Mouse (Mus musculus) adrenal gland, adult 8-10 months (tissue): ENCODE measurements around the gene Igsf21. TPM values are rescaled to one million over a fixed set of nuclear protein-coding genes. Genes with fewer than 3 reads are reported as not detected.

Experiments used
- DNase-seq: peaks from one replicate; pipeline ENCODE4 v3.0.0; 2022
- total RNA-seq, 4 experiments: library from RNA; stranded (reverse); gene quantifications; 2 replicates each; pipeline ENCODE4 v1.2.4; 2022

The Igsf21 gene
- total RNA-seq, 4 experiments from 2014 or later = 0.46 to 1.7 (median 1.2) TPM

DNA sequence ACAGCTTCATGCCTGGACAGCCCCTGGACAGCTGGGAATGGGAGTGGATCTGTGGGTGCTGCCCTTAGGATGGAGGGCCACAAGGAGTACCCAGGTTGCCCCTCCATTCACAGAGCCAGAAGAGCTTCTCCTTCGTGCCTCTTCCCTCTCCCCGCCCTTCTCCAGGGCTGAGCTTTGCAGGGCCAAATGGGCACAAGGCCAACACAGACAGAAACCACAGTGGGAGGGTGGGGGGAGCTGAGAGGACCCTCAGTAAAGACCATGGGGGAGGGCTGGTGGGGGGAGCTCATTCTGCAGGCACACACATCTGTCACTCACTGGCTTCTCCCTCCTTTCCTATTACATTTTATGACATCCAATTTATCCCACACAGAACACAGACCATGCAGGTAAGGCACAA is 151.7 kb downstream of the Igsf21 start:
- no peak for DNase-seq

GRCm38 (mm10) chr4:140092367-140092766 is 154.2 kb downstream of the Igsf21 start:
- no peak for DNase-seq

- DNase-seq = no peak
Observed at GRCm38 (mm10) chr4:140091693-140092092, 154.9 kb downstream of the Igsf21 start.

DNA sequence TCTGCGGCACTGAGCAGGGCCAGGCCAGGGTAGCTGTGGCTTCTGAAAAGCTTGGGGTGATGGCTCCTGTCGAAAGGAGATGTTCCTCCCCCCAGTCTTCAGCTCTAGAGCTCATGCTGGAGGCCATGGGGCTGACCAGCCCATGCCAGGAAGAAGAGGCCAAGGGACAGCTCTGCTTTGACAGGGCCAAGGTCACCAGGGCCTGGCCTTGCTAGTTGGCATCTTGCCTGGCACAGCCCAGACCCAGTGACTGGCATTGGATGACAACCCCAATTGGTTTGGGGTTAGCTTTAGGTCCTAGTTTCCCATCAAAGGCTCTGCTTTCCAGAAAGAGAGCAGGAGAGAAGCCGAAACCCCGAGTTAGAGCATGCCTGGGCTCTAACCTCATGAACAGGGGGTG is 156.9 kb downstream of the Igsf21 start:
- peak; percentile 73 for DNase-seq

- no peak for DNase-seq
Observed at GRCm38 (mm10) chr4:140088711-140089440, 157.7 kb downstream of the Igsf21 start.

- no peak for DNase-seq
Observed at GRCm38 (mm10) chr4:140086192-140086591, 160.4 kb downstream of the Igsf21 start.

DNA sequence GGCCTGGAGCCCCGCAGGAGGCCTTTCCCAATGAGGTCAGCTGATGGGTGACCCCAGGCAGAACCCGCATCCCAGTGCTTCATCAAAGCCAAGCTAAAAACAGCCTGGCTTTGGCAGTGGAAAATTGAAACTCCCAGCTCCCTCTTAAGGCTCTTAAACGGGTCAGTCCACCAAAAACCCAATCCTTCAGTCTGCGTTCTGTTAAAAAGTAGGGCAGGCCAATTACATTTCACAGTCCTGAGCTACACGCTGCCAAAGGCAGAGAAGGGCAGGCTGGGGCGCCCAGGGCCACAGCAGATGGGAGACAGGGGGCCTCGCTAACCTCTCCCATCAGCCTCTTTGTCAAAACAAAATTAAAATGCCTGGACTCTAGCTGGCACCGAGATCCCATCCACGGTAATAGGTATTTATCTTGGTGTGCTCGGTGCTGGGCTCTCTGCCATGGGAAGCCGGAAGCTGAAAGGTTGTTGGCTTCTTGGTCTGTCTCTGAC is 162.0 kb downstream of the Igsf21 start:
- DNase-seq = no peak

GRCm38 (mm10) chr4:140084064-140084463 is 162.5 kb downstream of the Igsf21 start:
- DNase-seq = no peak

- DNase-seq = no peak
Observed at GRCm38 (mm10) chr4:140078416-140078815, 168.2 kb downstream of the Igsf21 start.

DNA sequence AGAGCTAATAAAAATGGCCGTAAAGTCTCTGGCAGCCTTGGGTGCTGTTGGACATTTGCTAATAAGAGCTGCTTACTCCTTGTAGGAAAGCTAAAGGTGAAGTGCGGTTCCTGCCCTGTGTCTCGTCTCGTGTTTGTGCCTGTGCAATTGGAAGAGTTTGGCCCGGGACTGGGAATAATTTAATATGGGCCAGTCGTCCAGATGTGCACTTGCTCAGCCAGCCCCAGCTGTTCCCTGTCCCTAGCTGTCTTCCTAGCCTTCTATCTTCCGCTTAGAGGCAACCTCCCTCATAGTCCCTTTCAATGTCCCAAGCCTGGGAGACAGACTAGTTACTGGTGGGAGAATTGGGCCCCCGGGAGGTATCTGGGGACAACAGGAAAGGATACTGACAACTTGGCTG is 169.0 kb downstream of the Igsf21 start:
- no peak for DNase-seq

- no peak for DNase-seq
Observed at GRCm38 (mm10) chr4:140076852-140077563, 169.6 kb downstream of the Igsf21 start.

DNA sequence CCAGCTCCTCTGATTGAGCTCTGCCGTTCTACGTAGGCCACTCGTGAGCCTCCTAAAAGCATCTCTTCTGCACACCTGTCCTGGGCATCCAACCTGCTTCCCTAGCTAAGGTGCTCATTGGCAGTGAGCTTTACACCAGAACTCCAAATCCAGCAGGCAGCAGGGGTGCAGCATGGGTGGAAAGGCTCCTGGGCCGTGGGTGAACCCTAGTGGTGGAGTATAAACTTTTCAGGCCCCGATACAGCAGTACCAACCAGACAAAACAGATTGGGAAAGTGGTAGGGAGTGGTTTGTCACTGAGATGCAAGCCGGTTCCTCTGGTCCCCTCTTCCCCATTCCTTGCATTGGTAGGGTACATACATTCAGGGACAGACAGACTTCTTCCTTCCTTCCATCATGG is 170.2 kb downstream of the Igsf21 start:
- no peak for DNase-seq

- DNase-seq = peak; percentile 14
Observed at GRCm38 (mm10) chr4:140071047-140071446, 175.5 kb downstream of the Igsf21 start.

DNA sequence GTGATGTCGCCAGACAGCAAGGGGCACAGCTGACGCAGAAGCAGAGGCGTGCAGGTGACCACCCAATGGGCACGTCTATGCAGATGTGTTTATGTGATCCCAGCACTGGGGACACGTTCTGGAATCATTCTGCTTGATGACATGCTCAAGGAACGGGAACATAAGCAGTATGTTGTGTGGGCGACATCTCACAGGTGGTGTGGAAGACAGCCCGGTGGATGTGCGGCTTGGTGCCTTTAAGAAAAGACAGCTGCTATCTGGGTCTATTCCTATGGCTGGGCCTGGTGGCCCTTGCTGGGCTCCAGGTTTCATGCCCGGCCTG is 176.3 kb downstream of the Igsf21 start:
- no peak for DNase-seq

DNA sequence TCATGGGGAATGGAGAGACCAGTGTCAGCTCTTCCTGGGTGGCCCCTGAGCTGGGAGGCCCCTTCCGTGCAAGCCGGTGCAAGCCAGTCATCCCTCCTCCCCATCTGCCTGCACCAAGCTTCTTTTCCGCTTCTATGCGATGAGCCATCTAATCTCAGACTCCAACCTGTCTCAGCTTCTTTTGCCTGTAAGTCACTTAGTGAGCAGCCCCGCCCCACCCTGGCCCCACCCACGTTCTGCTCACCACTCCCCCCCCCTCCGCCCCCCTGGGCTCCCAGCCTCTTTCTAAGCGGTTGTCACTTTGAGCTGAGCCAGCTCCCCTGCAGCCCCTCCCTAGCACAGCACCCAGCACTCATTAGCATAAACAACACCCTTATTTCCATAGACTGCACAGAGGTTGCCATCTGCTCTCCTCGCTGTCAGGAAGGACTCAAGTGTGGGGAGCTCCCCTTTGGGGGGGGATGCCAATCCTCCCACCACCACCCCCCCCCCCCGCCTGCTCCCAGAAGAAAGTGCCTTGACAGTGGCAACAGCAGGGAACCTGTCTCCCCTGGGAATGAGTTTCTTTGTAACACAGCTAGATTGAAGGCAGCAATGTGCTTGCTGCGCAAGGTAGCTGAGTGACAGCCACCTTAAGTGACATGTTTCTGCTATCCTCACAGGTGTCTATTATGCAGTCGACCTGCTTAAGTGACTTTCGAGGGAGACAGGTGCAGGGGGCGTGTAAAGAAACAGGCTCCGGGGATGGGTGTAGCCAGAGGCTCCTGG is 176.8 kb downstream of the Igsf21 start:
- no peak for DNase-seq

DNA sequence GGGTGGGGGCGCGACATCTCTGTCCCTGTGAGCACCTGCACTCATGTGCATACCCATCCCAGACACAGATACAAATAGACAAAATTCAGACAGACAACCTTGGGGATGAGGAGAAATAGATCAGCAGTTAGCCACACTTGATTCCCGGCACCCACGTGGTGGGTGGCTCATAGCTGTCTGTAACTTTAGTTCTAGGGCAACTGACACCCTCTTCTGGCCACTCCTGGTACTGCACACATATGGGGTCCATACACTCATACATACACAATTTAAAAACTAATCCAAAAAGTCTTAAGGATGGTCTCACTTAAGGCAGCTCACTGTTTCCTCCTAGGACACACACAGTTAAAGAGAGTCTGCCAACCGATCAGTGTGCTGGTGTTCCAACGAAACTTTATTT is 178.1 kb downstream of the Igsf21 start:
- no peak for DNase-seq

- peak; percentile 35 for DNase-seq
Observed at GRCm38 (mm10) chr4:140066011-140066410, 180.6 kb downstream of the Igsf21 start.

- no peak for DNase-seq
Observed at GRCm38 (mm10) chr4:140063153-140063671, 183.4 kb downstream of the Igsf21 start.

DNA sequence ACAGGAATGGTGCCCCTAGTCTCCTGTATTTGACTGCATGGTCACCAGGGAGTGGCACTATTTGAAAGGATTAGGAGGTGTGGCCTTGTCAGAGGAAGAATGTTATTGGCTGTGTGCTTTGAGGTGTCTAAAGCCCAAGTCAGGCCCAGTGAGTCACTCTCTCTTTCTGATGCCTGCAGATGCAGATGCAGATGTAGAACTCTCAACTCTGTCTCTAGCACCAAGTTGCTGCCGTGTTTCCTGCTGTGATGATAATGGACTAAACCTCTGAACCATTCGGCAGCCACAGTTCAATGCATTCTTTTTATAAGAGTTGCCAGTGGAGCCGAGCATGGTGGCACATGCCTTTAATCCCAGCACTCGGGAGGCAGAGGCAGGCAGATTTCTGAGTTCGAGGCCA is 186.3 kb downstream of the Igsf21 start:
- DNase-seq = no peak

GRCm38 (mm10) chr4:140053042-140053441 is 193.5 kb downstream of the Igsf21 start:
- no peak for DNase-seq

DNA sequence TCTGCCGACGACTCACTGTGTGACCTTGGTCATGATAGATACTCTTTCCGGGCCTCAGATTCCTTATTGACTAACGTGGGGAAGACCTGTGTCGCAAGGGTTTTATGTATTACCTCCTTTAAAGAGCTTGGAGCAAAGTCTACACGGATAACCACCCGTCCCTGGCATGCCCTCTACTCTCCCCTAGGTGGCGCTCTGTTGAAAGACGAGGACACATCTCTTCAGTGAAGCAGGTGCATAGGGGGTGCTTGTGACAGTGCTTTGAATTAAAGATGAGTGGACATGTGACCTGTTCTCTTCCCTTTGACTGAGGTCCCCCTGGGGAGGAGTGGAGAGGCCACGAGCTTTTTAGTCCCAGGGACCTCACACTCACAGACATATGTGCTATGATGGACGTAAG is 194.0 kb downstream of the Igsf21 start:
- no peak for DNase-seq

GRCm38 (mm10) chr4:140047807-140048362 is 198.7 kb downstream of the Igsf21 start:
- DNase-seq = no peak

DNA sequence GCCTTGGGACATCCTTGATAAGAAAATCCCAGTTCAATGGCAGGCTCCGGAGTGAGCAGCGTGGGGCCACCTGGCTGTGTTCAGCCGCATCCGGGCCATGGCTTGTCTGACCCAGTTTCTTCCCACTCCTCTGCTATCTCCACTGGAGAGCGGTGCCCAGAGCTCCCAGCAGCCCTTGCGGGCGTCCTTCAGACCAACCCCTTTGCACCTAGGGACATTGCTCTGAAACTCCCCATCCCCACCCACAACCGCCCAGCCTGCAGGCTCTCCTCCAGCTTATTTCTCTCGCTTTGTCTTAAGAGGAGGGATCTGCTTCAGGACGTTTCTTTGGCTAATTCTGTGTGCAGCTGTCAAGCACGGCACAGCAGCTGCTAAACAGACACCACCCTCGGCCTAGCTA is 202.6 kb downstream of the Igsf21 start:
- peak; percentile 42 for DNase-seq
